Mouse (Mus musculus): ENCODE data around the gene Rasl10a. TPM values are rescaled to one million over a fixed set of nuclear protein-coding genes. Genes with fewer than 3 reads are reported as not detected.

Rasl10a gene
- total and polyA plus RNA-seq, 2 experiments from 2014 or later: 0.85 to 2.7 TPM

- Histone ChIP-seq H3K36me3 (replicated peaks; ENCODE audit: control insufficient read depth, insufficient read depth, low read length) (no peaks in the 10 kb centered on the region), H3K4me3 (ENCODE audit: low read depth, low read length) (peak overlapping the region; percentile 40), H3K27me3 (ENCODE audit: control insufficient read depth, insufficient read depth, low read length) (peaks cover 38% of the 10 kb centered on the region), H3K9ac (replicated peaks; ENCODE audit: low read depth, low read length) (no peak overlapping the region), H3K27ac (ENCODE audit: low read depth) (no peak overlapping the region), H3K4me2 (ENCODE audit: low read depth, low read length) (peak overlapping the region; percentile 69), H3K9me3 (replicated peaks; ENCODE audit: control insufficient read depth, low read length) (no peaks in the 10 kb centered on the region), H3K4me1 (ENCODE audit: control insufficient read depth, insufficient read depth) (peaks cover 37% of the 10 kb centered on the region)
- 44% methylated on average over 13 of the region's 13 CpGs for WGBS
- DNase-seq (ENCODE audit: low spot score): no peak
- TF ChIP-seq CTCF (IDR thresholded peaks at IDR 0.05; ENCODE audit: low read depth) (no peak), EP300 (IDR thresholded peaks at IDR 0.05; ENCODE audit: low read depth) (no peak)
- no peak for ATAC-seq (ENCODE audit: insufficient read depth, low read depth)
Measured at GRCm38 (mm10) chr11:5062326-5062725, 4.4 kb downstream of the Rasl10a start.

- 58% methylated on average over 13 of the region's 13 CpGs for WGBS
- Histone ChIP-seq H3K36me3 (replicated peaks; ENCODE audit: control insufficient read depth, insufficient read depth, low read length) (peaks cover 5% of the 10 kb centered on the region; the same call in 1 of the 2 replicates), H3K27me3 (ENCODE audit: control insufficient read depth, insufficient read depth, low read length) (peaks cover 32% of the 10 kb centered on the region), H3K4me3 (ENCODE audit: low read depth, low read length) (no peak overlapping the region), H3K4me2 (ENCODE audit: low read depth, low read length) (no peak overlapping the region), H3K9me3 (replicated peaks; ENCODE audit: control insufficient read depth, low read length) (no peaks in the 10 kb centered on the region), H3K9ac (replicated peaks; ENCODE audit: low read depth, low read length) (no peak overlapping the region), H3K27ac (ENCODE audit: low read depth) (no peak overlapping the region), H3K4me1 (ENCODE audit: control insufficient read depth, insufficient read depth) (peaks cover 37% of the 10 kb centered on the region)
- no peak for TF ChIP-seq EP300 (IDR thresholded peaks at IDR 0.05; ENCODE audit: low read depth)
- no peak for TF ChIP-seq CTCF (IDR thresholded peaks at IDR 0.05; ENCODE audit: low read depth)
- ATAC-seq (ENCODE audit: insufficient read depth, low read depth) (no peak), DNase-seq (ENCODE audit: low spot score) (no peak)
Measured at GRCm38 (mm10) chr11:5062860-5063505, 5.1 kb downstream of the Rasl10a start.

- WGBS: 68% methylated on average over 31 of the region's 31 CpGs
Measured at GRCm38 (mm10) chr11:5063561-5064281, 5.8 kb downstream of the Rasl10a start.

GRCm38 (mm10) chr11:5064282-5065055, 6.5 kb downstream of the Rasl10a start:
- Histone ChIP-seq H3K27me3 (ENCODE audit: control insufficient read depth, insufficient read depth, low read length) (peaks cover 19% of the 10 kb centered on the region), H3K9me3 (replicated peaks; ENCODE audit: control insufficient read depth, low read length) (no peaks in the 10 kb centered on the region), H3K36me3 (replicated peaks; ENCODE audit: control insufficient read depth, insufficient read depth, low read length) (peaks cover 19% of the 10 kb centered on the region), H3K4me2 (ENCODE audit: low read depth, low read length) (peak overlapping the region; percentile 99), H3K4me3 (ENCODE audit: low read depth, low read length) (peak overlapping the region; percentile 52), H3K27ac (ENCODE audit: low read depth) (peak overlapping the region; percentile 50), H3K4me1 (ENCODE audit: control insufficient read depth, insufficient read depth) (peaks cover 35% of the 10 kb centered on the region), H3K9ac (replicated peaks; ENCODE audit: low read depth, low read length) (peak overlapping the region; percentile 53)
- no peak for DNase-seq (ENCODE audit: low spot score)
- 16% methylated on average over 38 of the region's 38 CpGs for WGBS
- no peak for ATAC-seq (ENCODE audit: insufficient read depth, low read depth)
- no peak for TF ChIP-seq EP300 (IDR thresholded peaks at IDR 0.05; ENCODE audit: low read depth)
- TF ChIP-seq CTCF (IDR thresholded peaks at IDR 0.05; ENCODE audit: low read depth): no peak

More at GRCm38 (mm10) chr11:5063561-5064281, 5.8 kb downstream of the Rasl10a start:
- H3K27me3 ChIP-seq (ENCODE audit: control insufficient read depth, insufficient read depth, low read length): peaks cover 26% of the 10 kb centered on the region
- DNase-seq (ENCODE audit: low spot score) (no peak), ATAC-seq (ENCODE audit: insufficient read depth, low read depth) (no peak)
- H3K4me3 ChIP-seq (ENCODE audit: low read depth, low read length): peak overlapping the region; percentile 52
- TF ChIP-seq EP300 (IDR thresholded peaks at IDR 0.05; ENCODE audit: low read depth): no peak
- no peak for TF ChIP-seq CTCF (IDR thresholded peaks at IDR 0.05; ENCODE audit: low read depth)
- peaks cover 12% of the 10 kb centered on the region for H3K36me3 ChIP-seq (replicated peaks; ENCODE audit: control insufficient read depth, insufficient read depth, low read length)
- no peak overlapping the region for H3K27ac ChIP-seq (ENCODE audit: low read depth)
- H3K4me2 ChIP-seq (ENCODE audit: low read depth, low read length): peak overlapping the region; percentile 99
- peak overlapping the region; percentile 53; the same call in 1 of the 2 replicates for H3K9ac ChIP-seq (replicated peaks; ENCODE audit: low read depth, low read length)
- peaks cover 37% of the 10 kb centered on the region for H3K4me1 ChIP-seq (ENCODE audit: control insufficient read depth, insufficient read depth)
- no peaks in the 10 kb centered on the region for H3K9me3 ChIP-seq (replicated peaks; ENCODE audit: control insufficient read depth, low read length)

- peak; percentile 82 for DNase-seq (ENCODE audit: low spot score)
- ATAC-seq (ENCODE audit: insufficient read depth, low read depth): peak; percentile 83
Measured at GRCm38 (mm10) chr11:5065056-5065821, 7.3 kb downstream of the Rasl10a start, which contains the start of gene Gas2l1. Gene Gas2l1 (minus strand): TSS chr11:5065327.

More at GRCm38 (mm10) chr11:5065056-5065821, 7.3 kb downstream of the Rasl10a start, which contains the start of gene Gas2l1:
- H3K36me3 ChIP-seq (replicated peaks; ENCODE audit: control insufficient read depth, insufficient read depth, low read length): peaks cover 24% of the 10 kb centered on the region
- peak within 1 kb of the TSS; percentile 99 for H3K4me2 ChIP-seq (ENCODE audit: low read depth, low read length)
- no peaks in the 10 kb centered on the region for H3K9me3 ChIP-seq (replicated peaks; ENCODE audit: control insufficient read depth, low read length)
- H3K27ac ChIP-seq (ENCODE audit: low read depth): peak within 1 kb of the TSS; percentile 50
- WGBS: 0% methylated on average over 46 of the region's 50 CpGs
- peak within 1 kb of the TSS; percentile 52 for H3K4me3 ChIP-seq (ENCODE audit: low read depth, low read length)
- H3K9ac ChIP-seq (replicated peaks; ENCODE audit: low read depth, low read length): peak within 1 kb of the TSS; percentile 53
- peaks cover 11% of the 10 kb centered on the region for H3K27me3 ChIP-seq (ENCODE audit: control insufficient read depth, insufficient read depth, low read length)
- H3K4me1 ChIP-seq (ENCODE audit: control insufficient read depth, insufficient read depth): peaks cover 32% of the 10 kb centered on the region
- no peak; the same call in 1 of the 2 replicates for TF ChIP-seq EP300 (IDR thresholded peaks at IDR 0.05; ENCODE audit: low read depth)
- peak; percentile 62 for TF ChIP-seq CTCF (IDR thresholded peaks at IDR 0.05; ENCODE audit: low read depth)
